Mouse (Mus musculus) frontal cortex, adult 2 months (tissue): ENCODE data around the gene Tmprss7. TPM values are rescaled to one million over a fixed set of nuclear protein-coding genes. Genes with fewer than 3 reads are reported as not detected.

ENCODE experiments used
- DNase-seq, 2 experiments: peaks; one replicate each; pipeline ENCODE4 v3.0.0; 2022; ENCODE audit warnings: low spot score in 1 of 2; ENCODE audit errors: extremely low spot score in 1 of 2
- polyA plus RNA-seq: library from polyadenylated mRNA; depleted of rRNA; stranded (reverse); fragments of >200 nt; gene quantifications from 2 replicates; pipeline ENCODE4 v1.2.3, GENCODE M21; 2012; rRNA removed

Tmprss7 gene
- 2.7 and 2.8 TPM in 2 replicates for polyA plus RNA-seq

GRCm38 (mm10) chr16:45693558-45693957 lies at the start of gene Tmprss7:
TSS of gene Tmprss7 (minus strand) at chr16:45693658.
- DNase-seq = no peak

GRCm38 (mm10) chr16:45742615-45743476 lies 49.4 kb upstream of the Tmprss7 start, which contains the start of gene Abhd10:
TSS of gene Abhd10 (minus strand) at chr16:45742955.
- peak; percentile 92 to 97 for DNase-seq

GRCm38 (mm10) chr16:45737880-45738279 lies 44.4 kb upstream of the Tmprss7 start:
- DNase-seq = no peak

GRCm38 (mm10) chr16:45736724-45737123 lies 43.3 kb upstream of the Tmprss7 start:
- no peak for DNase-seq

GRCm38 (mm10) chr16:45729163-45729562 lies 35.7 kb upstream of the Tmprss7 start:
- no peak for DNase-seq

GRCm38 (mm10) chr16:45724742-45725102 lies 31.3 kb upstream of the Tmprss7 start:
- DNase-seq = no peak

- DNase-seq = peak; percentile 56 to 79
These were observed 30.7 kb upstream of the Tmprss7 start, which contains the start of gene Tagln3 for GRCm38 (mm10) chr16:45724061-45724741. TSS of gene Tagln3 (minus strand) at chr16:45724608.

GRCm38 (mm10) chr16:45723172-45723901 lies 29.9 kb upstream of the Tmprss7 start:
- peak in 1 of 2 experiments; percentile 55 for DNase-seq

- peak in 1 of 2 experiments; percentile 61 for DNase-seq
These were observed 29.0 kb upstream of the Tmprss7 start for GRCm38 (mm10) chr16:45722460-45722951.

GRCm38 (mm10) chr16:45720022-45720630 lies 26.7 kb upstream of the Tmprss7 start:
- DNase-seq = no peak

GRCm38 (mm10) chr16:45718296-45718695 lies 24.8 kb upstream of the Tmprss7 start:
- no peak for DNase-seq

- peak; percentile 55 to 64 for DNase-seq
These were observed 21.2 kb upstream of the Tmprss7 start for GRCm38 (mm10) chr16:45714489-45715150.

- DNase-seq = no peak
These were observed 20.4 kb upstream of the Tmprss7 start for GRCm38 (mm10) chr16:45713878-45714277.

GRCm38 (mm10) chr16:45713261-45713660 lies 19.8 kb upstream of the Tmprss7 start:
- no peak for DNase-seq

GRCm38 (mm10) chr16:45711263-45711662 lies 17.8 kb upstream of the Tmprss7 start:
- DNase-seq = no peak

- no peak for DNase-seq
These were observed 5.8 kb upstream of the Tmprss7 start for GRCm38 (mm10) chr16:45699301-45699700.

- no peak for DNase-seq
These were observed 4.5 kb upstream of the Tmprss7 start for GRCm38 (mm10) chr16:45697996-45698395.

- no peak for DNase-seq
These were observed 2.1 kb upstream of the Tmprss7 start for GRCm38 (mm10) chr16:45695445-45696160.

GRCm38 (mm10) chr16:45692851-45693250 lies 607 bp downstream of the Tmprss7 start:
- no peak for DNase-seq
